Mouse (Mus musculus) hindbrain, embryonic 16.5 days (tissue): ENCODE data around the gene Mllt10. TPM values are rescaled to one million over a fixed set of nuclear protein-coding genes. Genes with fewer than 3 reads are reported as not detected.

ENCODE experiments used
- ATAC-seq: fragments of 200-750 bp; cut with Nextera tagmentation; 2 replicates; pipeline ENCODE4 v1.8.0; 2017; ENCODE audit warnings: moderate TSS enrichment, moderate library complexity
- H3K27ac ChIP-seq: fragments of 300-500 bp; sonication (generic); 2 replicates; pipeline ENCODE4 v1.5.1; 2014; ENCODE audit warnings: low read depth, mild to moderate bottlenecking, control low read depth, low read length, moderate library complexity
- H3K27me3 ChIP-seq: fragments of 300-500 bp; sonication (generic); replicated peaks from 2 replicates; pipeline ENCODE4 v1.6.1; 2014; ENCODE audit warnings: low read length; ENCODE audit not compliant: control insufficient read depth, insufficient read depth
- H3K36me3 ChIP-seq: fragments of 300-500 bp; sonication (generic); 2 replicates; pipeline ENCODE4 v1.6.1; 2014; ENCODE audit warnings: mild to moderate bottlenecking, low read length, moderate library complexity, mixed read lengths; ENCODE audit not compliant: control insufficient read depth, insufficient read depth
- H3K4me1 ChIP-seq: fragments of 300-500 bp; sonication (generic); 2 replicates; pipeline ENCODE4 v1.6.1; 2014; ENCODE audit warnings: low read depth, low read length; ENCODE audit not compliant: control insufficient read depth, insufficient read depth
- H3K4me2 ChIP-seq: fragments of 300-500 bp; sonication (generic); 2 replicates; pipeline ENCODE4 v1.6.1; 2014; ENCODE audit warnings: mild to moderate bottlenecking, low read length, control low read depth, moderate library complexity
- H3K4me3 ChIP-seq: fragments of 300-500 bp; sonication (generic); 2 replicates; pipeline ENCODE4 v1.5.1; 2014; ENCODE audit warnings: mild to moderate bottlenecking, low read length, control low read depth, moderate library complexity
- H3K9ac ChIP-seq: fragments of 300-500 bp; sonication (generic); 2 replicates; pipeline ENCODE4 v1.6.1; 2014; ENCODE audit warnings: low read depth, mild to moderate bottlenecking, control low read depth, low read length, moderate library complexity
- H3K9me3 ChIP-seq: fragments of 300-500 bp; sonication (generic); 2 replicates; pipeline ENCODE4 v1.6.1; 2014; ENCODE audit warnings: mild to moderate bottlenecking, low read length, moderate library complexity; ENCODE audit not compliant: control insufficient read depth
- WGBS: fragments of 180-500 bp; shearing (Covaris S2); extraction: QIAGEN DNeasy Blood & Tissue Kit; methylation state at CpG from one replicate; pipeline ENCODE4 v1.1.7; 2014; 5-methylcytosine and 5-hydroxymethylcytosine counted together
- polyA plus RNA-seq: library from polyadenylated mRNA; unstranded; fragments of >200 nt; fragmentation: Nextera tagmentation; extraction: Ambion mirVana; gene quantifications from 2 replicates; pipeline ENCODE4 v1.2.1, GENCODE M21; 2015

The Mllt10 gene
- polyA plus RNA-seq, 1 experiment from 2014 or later: 42.9 TPM

DNA sequence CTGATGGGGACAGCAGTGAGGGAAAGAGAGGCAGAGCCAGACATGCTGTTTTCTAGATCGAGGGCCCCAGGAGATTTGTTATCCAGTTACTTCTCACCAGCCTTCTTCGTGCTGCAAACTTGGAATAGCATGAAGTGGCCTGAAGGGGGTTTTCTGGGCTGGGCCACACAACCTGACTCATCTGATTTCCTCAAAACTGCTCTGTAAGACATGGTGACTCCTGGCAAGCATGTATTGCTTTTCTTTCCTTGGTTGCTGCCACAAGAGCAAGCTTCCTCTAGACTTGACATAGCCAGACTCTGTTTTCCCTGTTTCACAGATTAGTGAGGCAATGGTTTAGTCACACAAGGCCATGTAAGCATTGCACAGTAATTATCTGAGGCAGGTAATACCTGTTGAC, 159.0 kb downstream of the Mllt10 start:
- Histone ChIP-seq H3K27ac (no peak overlapping the region), H3K4me2 (no peak overlapping the region), H3K36me3 (peaks cover 12% of the 10 kb centered on the region), H3K4me3 (no peak overlapping the region), H3K9ac (no peak overlapping the region), H3K9me3 (no peaks in the 10 kb centered on the region), H3K4me1 (no peaks in the 10 kb centered on the region), H3K27me3 (no peaks in the 10 kb centered on the region)
- 77% methylated on average over 2 of the region's 2 CpGs for WGBS
- ATAC-seq: no peak

DNA sequence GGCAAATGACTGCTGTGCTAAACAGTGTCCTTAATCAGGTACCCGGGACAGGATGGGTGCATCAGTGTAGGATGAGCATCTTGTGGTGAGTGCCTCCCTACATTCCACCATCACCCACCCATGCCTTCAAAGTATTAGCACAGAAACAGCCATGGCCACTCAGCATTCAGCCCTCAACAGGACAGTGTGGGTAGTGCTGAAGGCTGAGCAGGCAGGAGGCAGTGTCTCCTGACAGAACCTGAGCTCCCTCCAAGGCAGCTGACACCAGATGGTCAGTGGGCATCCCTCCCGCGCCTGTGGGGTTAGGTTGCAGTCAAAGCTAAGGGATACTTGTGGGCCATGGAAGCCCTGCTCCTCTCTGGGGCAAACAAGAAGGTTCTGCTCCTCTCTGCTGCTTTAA, 162.8 kb downstream of the Mllt10 start:
- Histone ChIP-seq H3K9me3 (no peaks in the 10 kb centered on the region), H3K4me2 (no peak overlapping the region), H3K36me3 (peaks cover 7% of the 10 kb centered on the region), H3K4me1 (no peaks in the 10 kb centered on the region), H3K9ac (no peak overlapping the region), H3K4me3 (no peak overlapping the region), H3K27me3 (no peaks in the 10 kb centered on the region), H3K27ac (no peak overlapping the region)
- 73% methylated on average over 3 of the region's 3 CpGs for WGBS
- ATAC-seq: peak; percentile 60

DNA sequence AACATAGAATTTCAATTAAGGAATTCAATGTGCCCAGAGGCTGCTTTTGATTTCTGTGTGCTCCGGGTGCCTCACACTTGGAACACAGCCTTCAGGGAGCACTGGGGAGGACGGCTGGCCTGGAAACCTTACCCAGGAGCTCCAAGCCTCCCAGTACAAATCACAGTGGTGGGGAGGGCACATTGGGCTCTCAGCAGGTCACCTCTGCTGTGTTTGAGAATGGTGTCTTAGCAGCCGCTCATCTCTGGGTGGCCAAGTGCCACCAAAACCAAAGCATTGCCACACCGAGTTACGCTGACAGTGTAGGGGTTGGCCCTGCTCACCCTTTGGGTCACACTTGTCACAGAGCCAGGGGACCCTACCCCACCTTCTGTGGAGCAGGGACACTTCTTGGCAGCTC, 163.5 kb downstream of the Mllt10 start:
- Histone ChIP-seq H3K4me2 (no peak overlapping the region), H3K4me1 (no peaks in the 10 kb centered on the region), H3K27me3 (no peaks in the 10 kb centered on the region), H3K4me3 (no peak overlapping the region), H3K36me3 (peaks cover 7% of the 10 kb centered on the region), H3K9me3 (no peaks in the 10 kb centered on the region), H3K9ac (no peak overlapping the region), H3K27ac (0 out of 2 replicates have a peak overlapping the region, but pooled peaks have one; percentile 32)
- ATAC-seq: peak; percentile 40; the same call in 1 of the 2 replicates
- WGBS: 54% methylated on average over 5 of the region's 5 CpGs

DNA sequence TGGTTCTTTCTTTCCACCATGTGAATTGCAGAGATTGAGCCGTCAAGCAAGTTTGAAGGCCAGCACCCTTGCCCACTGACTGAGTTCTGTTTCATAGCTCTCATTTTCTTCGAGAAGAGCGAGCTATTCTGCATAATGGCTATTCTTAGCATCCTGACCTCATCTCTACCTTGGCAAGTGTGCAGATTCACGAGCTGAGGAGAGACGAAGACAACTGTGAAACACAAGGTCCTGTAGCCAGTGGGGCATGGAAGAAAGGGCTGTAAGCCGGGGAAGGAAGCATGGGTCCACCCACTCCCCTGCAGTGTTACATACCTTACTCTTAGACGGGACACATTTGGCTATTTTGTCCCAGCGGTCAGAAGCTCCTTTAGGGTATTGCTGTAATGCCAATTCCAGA, 164.1 kb downstream of the Mllt10 start:
- no peak overlapping the region for H3K27ac ChIP-seq
- no peaks in the 10 kb centered on the region for H3K4me1 ChIP-seq
- 70% methylated on average over 8 of the region's 8 CpGs for WGBS
- no peaks in the 10 kb centered on the region for H3K9me3 ChIP-seq
- ATAC-seq: no peak
- no peak overlapping the region for H3K4me2 ChIP-seq
- no peaks in the 10 kb centered on the region for H3K27me3 ChIP-seq
- H3K4me3 ChIP-seq: no peak overlapping the region
- H3K9ac ChIP-seq: no peak overlapping the region
- peaks cover 7% of the 10 kb centered on the region for H3K36me3 ChIP-seq

- Histone ChIP-seq H3K4me2 (no peak overlapping the region), H3K9me3 (no peaks in the 10 kb centered on the region), H3K27me3 (no peaks in the 10 kb centered on the region), H3K9ac (no peak overlapping the region), H3K27ac (no peak overlapping the region), H3K4me3 (no peak overlapping the region), H3K4me1 (no peaks in the 10 kb centered on the region), H3K36me3 (peaks cover 5% of the 10 kb centered on the region)
- 79% methylated on average over 13 of the region's 13 CpGs for WGBS
- no peak for ATAC-seq
These were observed 164.5 kb downstream of the Mllt10 start for GRCm38 (mm10) chr2:18219569-18219968.

GRCm38 (mm10) chr2:18228486-18229062, 173.5 kb downstream of the Mllt10 start:
- Histone ChIP-seq H3K4me1 (peaks cover 3% of the 10 kb centered on the region; the same call in 1 of the 2 replicates), H3K9me3 (no peaks in the 10 kb centered on the region), H3K4me2 (no peak overlapping the region), H3K4me3 (no peak overlapping the region), H3K27ac (no peak overlapping the region), H3K9ac (no peak overlapping the region), H3K36me3 (no peaks in the 10 kb centered on the region), H3K27me3 (no peaks in the 10 kb centered on the region)
- 73% methylated on average over 8 of the region's 8 CpGs for WGBS
- no peak for ATAC-seq

DNA sequence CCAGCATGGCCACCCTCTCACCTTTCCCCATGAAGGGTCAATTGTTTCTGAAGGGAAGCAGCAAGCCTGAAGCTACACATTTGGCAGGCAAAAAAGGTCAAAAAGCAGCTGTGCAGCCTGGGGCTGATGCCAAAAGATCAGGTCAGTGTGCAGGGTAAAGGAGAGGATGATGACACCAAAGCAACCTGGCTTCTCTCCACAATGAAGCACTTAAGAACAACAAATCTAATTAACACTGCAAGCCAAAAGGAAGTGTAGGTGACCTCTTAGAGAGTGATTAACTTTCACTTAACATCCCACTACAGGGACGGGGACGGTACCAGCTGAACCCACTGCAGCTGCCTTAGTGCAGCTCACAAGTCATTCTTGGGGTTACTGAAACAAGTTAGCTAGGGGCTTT, 174.2 kb downstream of the Mllt10 start:
- Histone ChIP-seq H3K9ac (no peak overlapping the region), H3K27ac (no peak overlapping the region), H3K4me1 (peaks cover 3% of the 10 kb centered on the region; the same call in 1 of the 2 replicates), H3K4me3 (no peak overlapping the region), H3K4me2 (no peak overlapping the region), H3K36me3 (no peaks in the 10 kb centered on the region), H3K9me3 (no peaks in the 10 kb centered on the region), H3K27me3 (no peaks in the 10 kb centered on the region)
- ATAC-seq: no peak
- 27% methylated on average over 2 of the region's 2 CpGs for WGBS

DNA sequence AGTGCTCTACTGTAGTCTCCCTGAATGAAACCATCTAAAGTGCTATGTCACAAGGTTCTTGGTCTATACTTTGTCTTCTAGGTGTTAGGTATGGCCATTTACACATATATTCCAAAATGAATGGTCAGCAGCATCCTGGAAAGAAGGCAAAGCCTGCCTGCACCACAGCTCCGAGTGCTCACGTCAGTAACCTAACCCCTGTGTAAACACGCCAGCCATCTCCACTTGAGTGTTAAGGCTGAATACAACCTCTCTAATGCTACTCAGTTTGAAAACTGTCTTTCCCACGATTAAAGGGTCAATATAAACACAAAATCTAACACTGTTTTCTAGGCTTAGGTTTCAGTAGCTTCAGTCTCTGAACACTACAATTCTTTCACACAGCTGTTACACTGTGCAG, 176.1 kb downstream of the Mllt10 start:
- Histone ChIP-seq H3K9me3 (no peaks in the 10 kb centered on the region), H3K4me1 (peaks cover 3% of the 10 kb centered on the region; the same call in 1 of the 2 replicates), H3K4me2 (no peak overlapping the region), H3K36me3 (no peaks in the 10 kb centered on the region), H3K4me3 (no peak overlapping the region), H3K27ac (no peak overlapping the region), H3K9ac (no peak overlapping the region), H3K27me3 (no peaks in the 10 kb centered on the region)
- WGBS: 69% methylated on average over 4 of the region's 4 CpGs
- no peak for ATAC-seq

- ATAC-seq: 0 out of 2 replicates have a peak, but pooled peaks have one; percentile 44
These were observed 178.0 kb downstream of the Mllt10 start for GRCm38 (mm10) chr2:18232883-18233567.

More at GRCm38 (mm10) chr2:18232883-18233567, 178.0 kb downstream of the Mllt10 start:
- H3K27me3 ChIP-seq: no peaks in the 10 kb centered on the region
- no peaks in the 10 kb centered on the region for H3K36me3 ChIP-seq
- peaks cover 3% of the 10 kb centered on the region; the same call in 1 of the 2 replicates for H3K4me1 ChIP-seq
- no peaks in the 10 kb centered on the region for H3K9me3 ChIP-seq
- H3K9ac ChIP-seq: no peak overlapping the region
- no peak overlapping the region for H3K4me3 ChIP-seq
- no peak overlapping the region for H3K4me2 ChIP-seq
- H3K27ac ChIP-seq: no peak overlapping the region
- WGBS: 12% methylated on average over 5 of the region's 5 CpGs
